Mouse (Mus musculus) megakaryocyte progenitor cell, adult 5-6 weeks (primary cell): ENCODE results near the gene Polr3b. TPM values are rescaled to one million over a fixed set of nuclear protein-coding genes. Genes with fewer than 3 reads are reported as not detected.
A peak's percentile ranks its signal among the peaks of the same experiment; 100 is the strongest.

Source experiments
- ATAC-seq: replicated peaks from 2 replicates; pipeline ENCODE4 v1.8.0; 2016; ENCODE audit warnings: mild to moderate bottlenecking, moderate TSS enrichment, inconsistent platforms; ENCODE audit not compliant: poor library complexity
- total RNA-seq, 2 experiments: library from RNA; stranded (forward) in 1 of 2; stranded (reverse) in 1 of 2; fragments of 157-497, 149-512 nt in 1 of 2; fragments of 200-1000 nt in 1 of 2; gene quantifications; 2 replicates each; pipeline versions ENCODE4 v1.2.3 to v1.2.4; 2015 to 2017

Polr3b gene
- 23.9 and 29.3 TPM in 2 replicates for total RNA-seq (2015)
- 29.4 and 45.9 TPM in 2 replicates for total RNA-seq (2017)

GRCm38 (mm10) chr10:84621826-84622790 is at the start of gene Polr3b:
TSS of gene Polr3b (plus strand) at chr10:84622292.
- ATAC-seq, result peak; percentile 97

DNA sequence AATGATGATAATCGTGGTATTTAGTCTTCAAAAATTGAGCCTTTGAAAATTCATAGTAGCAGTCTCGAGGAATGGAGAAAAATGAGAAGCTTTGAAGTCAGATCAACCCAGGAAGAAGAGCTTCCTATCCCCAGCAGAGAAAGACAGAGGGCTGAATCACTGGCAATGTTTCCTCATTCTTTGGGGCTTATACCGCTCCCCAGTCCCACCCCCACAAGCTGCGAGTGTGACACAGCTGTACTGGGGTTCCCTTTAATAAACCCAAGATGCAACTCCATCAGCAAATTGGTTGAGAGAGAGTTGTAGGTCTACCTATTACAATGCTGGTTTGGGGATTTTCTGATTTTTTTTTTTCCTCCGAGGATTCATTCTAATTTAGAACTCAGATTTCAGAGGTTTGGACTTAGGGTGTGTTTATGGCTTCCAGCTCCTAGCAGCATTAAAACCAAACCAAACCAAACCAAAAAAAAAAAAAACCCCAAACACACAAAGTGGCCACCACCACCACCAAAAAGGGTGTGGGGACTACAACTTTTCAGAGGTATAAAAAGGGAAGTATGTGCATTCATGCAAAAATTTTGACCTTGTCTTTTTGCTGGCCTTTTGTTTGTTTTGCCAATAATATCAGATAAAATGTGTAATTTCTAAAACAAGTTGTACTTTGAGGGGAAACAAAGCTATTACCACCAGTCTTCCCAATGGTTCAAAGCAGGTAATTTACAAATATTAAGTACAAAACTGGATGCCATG is 48.2 kb upstream of the Polr3b start:
- 0 out of 2 replicates have a peak, but pooled peaks have one; percentile 15 for ATAC-seq

DNA sequence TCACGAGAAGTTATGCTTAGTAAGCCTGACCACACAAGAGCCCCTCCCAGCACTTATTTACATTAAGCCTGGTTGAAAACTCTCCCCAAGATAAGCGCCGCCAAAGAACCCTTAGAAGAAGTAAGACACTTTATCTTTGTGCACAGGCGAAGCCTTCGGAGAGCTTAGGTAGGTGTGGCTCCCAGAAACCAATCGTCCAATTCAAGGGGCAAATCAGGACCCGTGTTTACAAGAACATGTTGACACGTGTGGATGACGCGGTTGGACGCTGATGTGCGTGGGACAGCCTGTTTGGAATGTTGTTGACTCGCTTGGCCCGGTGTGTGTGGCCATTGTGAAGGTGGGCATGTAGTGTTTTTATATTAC is 46.1 kb upstream of the Polr3b start:
- peak; percentile 67 for ATAC-seq

- peak; percentile 81 for ATAC-seq
These were observed 45.6 kb upstream of the Polr3b start, which contains the start of gene Tcp11l2 for GRCm38 (mm10) chr10:84576395-84577070. TSS of gene Tcp11l2 (plus strand) at chr10:84576626.

DNA sequence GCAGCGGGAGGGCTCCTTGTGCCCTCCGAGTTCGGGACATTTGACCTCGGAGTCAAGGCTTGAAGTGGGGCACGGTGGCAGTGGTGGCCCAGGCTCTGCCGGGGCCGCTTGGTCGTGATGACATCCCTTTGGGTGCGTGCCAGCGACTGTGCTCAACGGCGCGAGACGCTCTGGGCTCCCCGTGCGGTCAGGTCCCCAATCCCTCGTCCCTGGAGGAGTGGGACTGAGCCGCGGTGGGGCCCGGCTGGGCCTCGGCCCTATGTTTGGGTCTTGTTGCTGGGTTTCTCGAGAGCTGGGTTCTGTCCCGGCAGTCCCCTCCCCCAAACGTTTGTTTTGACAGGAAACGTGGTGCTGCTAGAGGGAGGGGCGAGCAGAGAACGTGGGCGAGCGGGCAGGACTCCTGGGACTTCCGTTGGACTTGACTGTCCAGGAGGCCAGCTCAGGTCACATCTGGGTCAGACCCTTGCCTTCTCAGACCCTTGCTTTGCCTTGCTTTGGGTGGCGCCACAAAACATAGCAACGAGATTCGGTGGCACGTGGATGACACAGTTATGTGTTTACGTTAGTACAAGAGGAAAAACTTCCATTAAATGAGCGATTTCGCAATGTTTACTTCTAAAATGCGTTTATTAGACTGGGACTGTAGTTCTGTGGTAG is 44.9 kb upstream of the Polr3b start:
- ATAC-seq, result peak; percentile 29

DNA sequence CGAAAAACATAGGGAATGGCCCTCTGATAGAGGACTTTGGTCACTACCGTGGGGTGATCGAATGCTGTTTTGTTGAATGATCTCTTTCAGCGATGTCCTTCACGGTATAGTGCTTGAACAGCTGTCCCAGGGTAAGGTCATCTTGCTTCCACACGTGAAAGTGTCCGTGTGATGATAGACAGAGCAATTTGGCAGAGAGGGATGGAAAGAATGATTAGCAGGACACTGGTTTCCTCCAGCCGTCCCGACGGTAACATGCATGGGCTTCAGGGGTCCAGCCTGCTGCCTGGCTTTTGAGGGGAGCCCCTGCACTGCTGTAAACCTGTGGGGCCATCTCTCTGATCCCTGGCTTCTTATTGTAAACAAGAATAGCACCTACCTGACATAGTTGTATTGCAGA is 43.4 kb upstream of the Polr3b start:
- no peak for ATAC-seq

- ATAC-seq, result no peak
These were observed 42.6 kb upstream of the Polr3b start for GRCm38 (mm10) chr10:84579527-84579926.

DNA sequence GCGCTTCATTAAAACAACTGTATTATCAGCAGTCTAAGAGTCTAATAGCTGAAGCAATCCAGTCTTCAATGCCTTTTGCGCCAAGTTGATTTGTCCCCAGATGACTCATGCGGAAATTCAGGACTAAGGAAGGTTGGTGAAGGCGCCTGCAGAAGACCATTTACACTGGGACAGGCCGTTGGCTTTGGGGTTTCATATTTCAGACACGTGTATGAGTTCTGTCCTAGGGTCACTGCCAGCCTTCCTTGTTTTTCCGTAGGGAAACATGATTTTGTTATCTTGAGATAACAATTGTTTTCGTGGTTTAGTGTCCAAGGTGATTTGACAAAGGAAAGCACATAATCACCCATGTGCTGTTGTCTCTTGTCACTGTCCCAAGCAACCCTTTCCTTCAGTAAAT is 40.9 kb upstream of the Polr3b start:
- no peak for ATAC-seq

GRCm38 (mm10) chr10:84582236-84582635 is 39.9 kb upstream of the Polr3b start:
- no peak for ATAC-seq

DNA sequence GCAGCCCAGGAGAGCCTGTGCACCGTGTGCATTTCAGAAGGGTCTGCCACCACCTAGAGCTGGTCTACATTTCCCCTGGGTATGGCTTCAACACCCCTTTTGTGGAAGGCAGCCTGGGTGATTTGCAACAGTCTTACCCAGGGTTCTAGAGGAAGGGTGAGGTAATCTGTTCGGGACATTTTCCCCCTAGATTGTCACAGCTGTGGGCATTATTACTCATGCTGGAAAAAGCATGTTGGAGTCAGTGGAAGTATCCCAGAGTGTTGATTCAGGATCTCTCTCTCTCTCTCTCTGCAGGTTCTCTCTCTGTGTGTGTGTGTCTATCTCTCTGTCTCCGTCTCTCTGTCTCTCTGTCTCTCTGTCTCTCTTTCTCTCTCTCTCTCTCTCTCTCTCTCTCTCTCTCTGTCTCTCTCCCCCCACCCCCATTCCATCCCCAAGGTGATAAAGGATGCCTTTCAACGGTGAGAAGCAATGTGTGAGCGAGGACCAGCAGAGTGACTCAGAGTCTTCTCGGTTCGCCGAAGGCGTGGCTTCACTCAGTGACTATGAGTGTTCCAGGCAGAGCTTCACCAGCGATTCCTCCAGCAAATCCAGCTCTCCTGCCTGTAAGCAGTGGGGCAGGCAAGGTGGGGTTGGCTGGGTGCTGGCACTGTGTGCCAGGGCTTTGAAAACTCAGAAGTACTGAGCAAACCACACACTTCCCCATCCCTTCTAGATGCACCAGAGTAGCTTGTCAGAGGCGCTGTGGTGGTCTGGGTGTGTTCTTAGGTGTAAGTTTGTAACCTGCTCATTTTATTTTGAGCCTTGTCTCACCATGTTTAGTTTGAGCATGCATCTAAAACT is 37.4 kb upstream of the Polr3b start:
- peak; percentile 61 for ATAC-seq

- ATAC-seq, result peak; percentile 41; the same call in 1 of the 2 replicates
These were observed 36.8 kb upstream of the Polr3b start for GRCm38 (mm10) chr10:84585294-84585650.

DNA sequence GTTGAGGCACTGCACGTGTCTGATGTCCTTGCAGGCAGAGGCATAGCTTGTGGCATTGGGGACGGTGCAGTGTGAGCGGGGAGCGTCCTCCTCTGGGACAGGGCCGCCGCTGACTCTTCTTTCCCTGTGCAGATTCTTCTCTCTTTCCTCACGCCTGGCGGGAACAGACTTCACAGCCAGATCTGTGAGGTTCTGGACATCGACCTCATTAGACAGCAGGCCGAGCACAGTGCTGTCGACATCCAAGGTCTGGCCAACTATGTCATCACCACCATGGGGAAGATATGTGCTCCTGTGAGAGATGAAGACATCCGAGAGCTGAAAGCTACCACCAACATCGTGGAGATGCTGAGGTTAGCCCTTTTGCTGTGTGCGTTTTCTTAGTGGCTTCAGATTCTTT is 31.1 kb upstream of the Polr3b start:
- ATAC-seq, result no peak

- peak; percentile 54 for ATAC-seq
These were observed 30.4 kb upstream of the Polr3b start for GRCm38 (mm10) chr10:84591640-84592148.

DNA sequence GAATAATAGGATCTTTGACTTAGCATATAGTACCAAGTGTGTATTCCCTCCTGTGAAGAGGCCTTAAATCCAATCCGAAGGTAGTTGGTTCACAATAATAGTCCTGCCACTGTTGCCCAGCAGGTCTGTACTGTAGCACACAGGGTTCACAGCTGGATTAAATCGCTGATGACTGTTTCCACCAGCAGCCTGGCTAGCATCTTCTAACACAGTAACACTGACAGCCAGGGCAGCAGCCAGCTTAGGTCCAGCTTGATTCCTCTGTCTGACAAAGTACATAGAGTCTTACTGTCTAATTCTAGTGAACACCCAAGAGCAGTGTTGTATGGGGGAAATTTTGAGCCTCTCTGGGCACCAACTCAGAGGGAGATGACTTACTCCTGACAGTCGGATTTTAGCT is 29.3 kb upstream of the Polr3b start:
- no peak for ATAC-seq

DNA sequence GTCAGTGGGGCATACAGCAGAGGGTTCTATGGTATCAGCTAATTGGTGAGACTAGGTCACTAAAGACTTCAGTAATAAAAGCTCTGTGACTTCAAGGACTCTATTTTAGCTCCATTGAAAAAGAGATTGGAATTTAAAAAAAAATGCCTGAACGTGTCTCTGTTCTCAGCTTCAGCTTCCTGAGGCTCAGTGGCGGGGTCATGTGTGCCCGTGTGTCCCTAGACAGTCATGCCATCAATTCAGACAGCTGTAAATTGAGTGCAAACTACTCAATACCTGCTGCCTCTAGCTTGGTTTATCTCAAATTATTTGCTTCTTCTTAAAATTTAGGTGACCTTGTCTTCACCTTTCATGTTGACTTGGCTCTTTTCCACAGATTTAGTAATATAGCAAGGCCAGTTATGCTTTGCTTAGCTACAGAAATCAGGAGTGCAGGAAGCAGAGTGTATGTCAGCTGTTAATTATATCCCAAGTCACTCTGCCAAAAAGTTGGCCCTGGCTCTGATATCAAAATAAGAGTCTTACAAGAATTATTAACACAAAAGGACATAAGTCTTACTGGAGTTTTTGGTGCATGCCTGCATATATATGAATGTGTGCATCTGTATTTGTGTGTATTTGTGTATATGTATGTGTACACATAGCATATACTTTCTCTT is 24.8 kb upstream of the Polr3b start:
- ATAC-seq, result no peak

DNA sequence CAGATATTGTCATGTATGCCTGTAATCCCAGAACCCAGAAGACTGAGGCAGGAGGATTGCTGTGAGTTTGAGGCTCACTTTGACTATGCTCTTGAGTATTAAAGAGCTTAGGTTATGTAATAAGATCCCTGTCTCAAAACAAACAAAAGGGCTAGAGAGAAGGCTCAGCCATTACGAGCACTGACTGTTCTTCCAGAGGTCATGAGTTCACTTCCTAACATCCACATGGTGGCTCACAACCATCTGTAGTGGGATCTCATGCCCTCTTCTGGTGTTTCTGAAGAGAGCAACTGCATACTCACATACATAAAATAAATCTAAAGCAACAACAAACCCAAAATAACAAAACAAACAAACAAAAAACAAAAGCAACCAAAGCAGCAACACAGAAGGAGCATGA is 23.9 kb upstream of the Polr3b start:
- no peak for ATAC-seq

GRCm38 (mm10) chr10:84600136-84600535 is 22.0 kb upstream of the Polr3b start:
- no peak for ATAC-seq

- ATAC-seq, result peak; percentile 75
These were observed 17.8 kb upstream of the Polr3b start for GRCm38 (mm10) chr10:84604335-84604734.

- ATAC-seq, result no peak
These were observed 13.7 kb upstream of the Polr3b start for GRCm38 (mm10) chr10:84608361-84608760.
